ENCODE assay signal across 26 mouse cellular contexts in the genomic region with DNA sequence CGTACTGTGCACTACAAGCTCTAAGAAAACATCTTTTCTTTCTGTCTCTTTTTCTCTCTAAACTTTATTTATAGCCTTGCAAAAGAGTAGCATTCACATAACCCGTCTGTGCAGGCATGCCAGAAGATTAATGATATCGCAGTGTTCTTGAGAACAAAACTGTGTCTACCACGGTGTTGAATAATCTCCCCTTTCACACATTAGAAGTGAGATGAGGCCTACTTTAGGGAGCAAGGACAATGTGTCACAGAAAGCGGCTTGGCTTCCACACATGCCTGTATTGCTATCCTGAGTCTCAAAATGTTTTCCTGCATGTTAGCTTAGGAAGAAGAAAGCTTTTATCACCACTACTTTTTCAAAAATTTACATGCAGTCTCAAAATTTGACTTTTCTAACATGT.
A peak's percentile ranks its signal among the peaks of the same experiment; 100 is the strongest.
DNase-seq lines count a peak whose midpoint lies in the region; ATAC-seq lines count a peak whose summit lies in the region.
"Had no signal": no experiment of that assay in that cellular context is flagged by ENCODE, and none has a peak within 500 bp of the region (broad histone marks: within the 10 kb centered on the region; RNA-seq: fewer than 3 reads in every experiment).

No protein-coding gene starts in this region.

- no peaks in the 10 kb centered on the region for H3K27me3 ChIP-seq in heart, embryonic 13.5 days (replicated peaks)
- H3K27me3 ChIP-seq in hindbrain, embryonic 16.5 days (replicated peaks; ENCODE audit: control insufficient read depth, insufficient read depth, low read length): no peaks in the 10 kb centered on the region
- H3K27me3 ChIP-seq in hindbrain, embryonic 12.5 days: no peaks in the 10 kb centered on the region
- no peaks in the 10 kb centered on the region for H3K27me3 ChIP-seq in neural tube, embryonic 12.5 days (replicated peaks)
- H3K27me3 ChIP-seq: CH12.LX; embryonic facial prominence, embryonic 12.5 days; limb, embryonic 12.5 days; midbrain, embryonic 12.5 days; Patski had no signal

- no peak overlapping the region for H3K4me2 ChIP-seq in heart, embryonic 13.5 days
- no peak overlapping the region for H3K4me2 ChIP-seq in hindbrain, embryonic 16.5 days (ENCODE audit: low read length)
- H3K4me2 ChIP-seq in hindbrain, embryonic 12.5 days (replicated peaks): no peak overlapping the region
- no peak overlapping the region for H3K4me2 ChIP-seq in neural tube, embryonic 12.5 days (replicated peaks)
- H3K4me2 ChIP-seq: embryonic facial prominence, embryonic 12.5 days; limb, embryonic 12.5 days; liver, embryonic 11.5 days; midbrain, embryonic 12.5 days had no signal

- H3K4me1 ChIP-seq in heart, embryonic 13.5 days: peaks cover 9% of the 10 kb centered on the region; the same call in 1 of the 2 replicates
- H3K4me1 ChIP-seq in hindbrain, embryonic 16.5 days (ENCODE audit: control insufficient read depth, insufficient read depth, low read depth, low read length): no peaks in the 10 kb centered on the region
- no peaks in the 10 kb centered on the region for H3K4me1 ChIP-seq in hindbrain, embryonic 12.5 days
- peaks cover 4% of the 10 kb centered on the region; the same call in 1 of the 2 replicates for H3K4me1 ChIP-seq in neural tube, embryonic 12.5 days
- H3K4me1 ChIP-seq: embryonic facial prominence, embryonic 12.5 days; limb, embryonic 12.5 days; midbrain, embryonic 12.5 days had no signal

- H3K36me3 ChIP-seq in heart, embryonic 13.5 days: no peaks in the 10 kb centered on the region
- H3K36me3 ChIP-seq in hindbrain, embryonic 16.5 days (ENCODE audit: control insufficient read depth, insufficient read depth, low read length): no peaks in the 10 kb centered on the region
- H3K36me3 ChIP-seq in hindbrain, embryonic 12.5 days: no peaks in the 10 kb centered on the region
- no peaks in the 10 kb centered on the region for H3K36me3 ChIP-seq in neural tube, embryonic 12.5 days
- H3K36me3 ChIP-seq: embryonic facial prominence, embryonic 12.5 days; G1E; limb, embryonic 12.5 days; midbrain, embryonic 12.5 days had no signal

- DNase-seq in heart, postnatal 36 days: no peak
- peak; percentile 28 for DNase-seq in embryo, embryonic 10.5 days (ENCODE audit: low spot score)
- no peak for DNase-seq in cerebellum, postnatal 10 days
- no peak for DNase-seq in adrenal gland, adult (ENCODE audit: inconsistent age in 2 of 2, low spot score in 1 of 2)
- DNase-seq: adrenal gland, adult 2 months; B cell, adult 2 months; cerebellum, adult 18-20 months; kidney, adult 9 months; kidney, postnatal 36 days; liver, postnatal 0 days; right cerebral cortex, postnatal 14 days; spleen, adult 18-20 months had no signal

- WGBS in heart, embryonic 13.5 days: 32% methylated on average over 5 of the region's 5 CpGs
- WGBS in hindbrain, embryonic 16.5 days: 29% methylated on average over 5 of the region's 5 CpGs
- WGBS in hindbrain, embryonic 12.5 days: 47% methylated on average over 5 of the region's 5 CpGs
- 10% methylated on average over 5 of the region's 5 CpGs for WGBS in neural tube, embryonic 12.5 days

- intact Hi-C loops in heart, postnatal 36 days (cut with DNase I): no loop called here

- no peak overlapping the region for H3K4me3 ChIP-seq in heart, embryonic 13.5 days
- no peak overlapping the region for H3K4me3 ChIP-seq in hindbrain, embryonic 16.5 days (ENCODE audit: low read length)
- H3K4me3 ChIP-seq in hindbrain, embryonic 12.5 days: no peak overlapping the region
- no peak overlapping the region for H3K4me3 ChIP-seq in neural tube, embryonic 12.5 days
- H3K4me3 ChIP-seq: embryonic facial prominence, embryonic 12.5 days; limb, embryonic 12.5 days; midbrain, embryonic 12.5 days had no signal

- no peaks in the 10 kb centered on the region for H3K9me3 ChIP-seq in heart, embryonic 13.5 days
- no peaks in the 10 kb centered on the region for H3K9me3 ChIP-seq in hindbrain, embryonic 16.5 days (ENCODE audit: control insufficient read depth, low read length)
- no peaks in the 10 kb centered on the region for H3K9me3 ChIP-seq in hindbrain, embryonic 12.5 days (replicated peaks)
- H3K9me3 ChIP-seq in neural tube, embryonic 12.5 days: no peaks in the 10 kb centered on the region
- H3K9me3 ChIP-seq: embryonic facial prominence, embryonic 12.5 days; G1E; limb, embryonic 12.5 days; midbrain, embryonic 12.5 days had no signal

- H3K9ac ChIP-seq in heart, embryonic 13.5 days: no peak overlapping the region
- no peak overlapping the region for H3K9ac ChIP-seq in hindbrain, embryonic 16.5 days (ENCODE audit: low read depth, low read length)
- no peak overlapping the region for H3K9ac ChIP-seq in hindbrain, embryonic 12.5 days
- no peak overlapping the region for H3K9ac ChIP-seq in neural tube, embryonic 12.5 days
- H3K9ac ChIP-seq: embryonic facial prominence, embryonic 12.5 days; limb, embryonic 12.5 days; liver, postnatal 0 days; midbrain, embryonic 12.5 days had no signal

- peak overlapping the region; percentile 8 for H3K27ac ChIP-seq in heart, embryonic 13.5 days (replicated peaks)
- H3K27ac ChIP-seq in hindbrain, embryonic 16.5 days (ENCODE audit: low read depth, low read length): no peak overlapping the region
- no peak overlapping the region for H3K27ac ChIP-seq in hindbrain, embryonic 12.5 days
- no peak overlapping the region for H3K27ac ChIP-seq in neural tube, embryonic 12.5 days
- H3K27ac ChIP-seq: embryonic facial prominence, embryonic 12.5 days; hindbrain, postnatal 0 days; limb, embryonic 12.5 days; midbrain, embryonic 12.5 days had no signal

- no peak for ATAC-seq in heart, embryonic 13.5 days (ENCODE audit: extremely low read depth, insufficient number of reproducible peaks, low FRiP score, low TSS enrichment)
- ATAC-seq in hindbrain, embryonic 16.5 days: peak; percentile 61; the same call in 1 of the 2 replicates
- no peak for ATAC-seq in hindbrain, embryonic 12.5 days (ENCODE audit: low FRiP score)
- ATAC-seq in neural tube, embryonic 12.5 days (ENCODE audit: low FRiP score, low read depth): peak; percentile 48; the same call in 1 of the 2 replicates
- ATAC-seq: hindbrain, postnatal 0 days; intestine, embryonic 16.5 days; liver, postnatal 0 days; lung, postnatal 0 days; Patski had no signal

Comparison
In these comparisons a context has a peak if more than half of its experiments do, and no peak if none do; other contexts are left out.
1. ATAC-seq: peak in hindbrain, embryonic 16.5 days (single experiment) and neural tube, embryonic 12.5 days (single experiment); none in heart, embryonic 13.5 days (single experiment) and hindbrain, embryonic 12.5 days (single experiment).